Mouse (Mus musculus) testis, adult 2 months (tissue): ENCODE measurements around the gene Gdap2.

Source experiments
- CTCF ChIP-seq: fragments of 200-500 bp; IDR thresholded peaks from 2 replicates; pipeline ENCODE4 v1.5.1; 2012; ENCODE audit warnings: low read depth, mild to moderate bottlenecking, inconsistent platforms, low read length, moderate library complexity; ENCODE audit not compliant: control insufficient read depth, insufficient read depth, insufficient replicate concordance
- POLR2A ChIP-seq: fragments of 200-500 bp; IDR thresholded peaks from 2 replicates; pipeline ENCODE4 v1.6.1; 2012; ENCODE audit warnings: low read depth, mild to moderate bottlenecking, inconsistent platforms, low read length, moderate library complexity; ENCODE audit not compliant: control insufficient read depth

GRCm38 (mm10) chr3:100206973-100207372, 44.8 kb downstream of the Gdap2 start:
- no peak for TF ChIP-seq CTCF
- TF ChIP-seq POLR2A: no peak
